Mouse (Mus musculus): ENCODE results near the gene Dennd1c. TPM values are rescaled to one million over a fixed set of nuclear protein-coding genes. Genes with fewer than 3 reads are reported as not detected.

The Dennd1c gene
- total and polyA plus RNA-seq, 3 experiments: 6.8 to 33.9 (median 9.7) TPM

DNA sequence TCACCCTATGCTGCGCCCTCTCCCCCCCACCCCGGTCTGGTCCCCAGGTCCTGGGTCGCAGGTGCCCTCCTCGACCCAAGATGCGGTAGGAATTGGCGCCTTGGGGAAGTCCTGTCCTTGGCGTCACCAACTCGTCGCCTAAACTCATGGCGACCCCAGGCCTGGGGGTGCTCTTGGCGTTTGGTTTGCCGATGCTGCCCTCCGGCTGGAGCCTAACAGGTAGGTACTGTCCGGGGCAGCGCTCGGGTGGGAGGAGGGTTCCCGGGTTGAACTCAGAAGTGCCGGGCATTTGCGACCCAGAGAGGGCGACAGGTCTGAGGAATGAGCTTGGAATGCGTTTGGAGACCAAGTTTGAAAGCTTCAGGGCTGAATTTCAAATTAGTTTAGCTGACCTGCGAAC lies 15.8 kb downstream of the Dennd1c start:
- dilution Hi-C loops (cut with MboI; ENCODE audit: extremely low pct_ligation_motif_present, extremely low pct_unique_long_range_greater_than_20kb, low sequenced_read_pairs): no loop called here
- no peak overlapping the region for H3K9ac ChIP-seq (ENCODE audit: insufficient read depth, low read depth)
- peaks cover 9 to 22% of the 10 kb centered on the region in 2 experiments for H3K4me1 ChIP-seq (ENCODE audit: control insufficient read depth in 1 of 2, insufficient read depth in 2 of 2)
- TF ChIP-seq JUN (IDR thresholded peaks at IDR 0.05; ENCODE audit: insufficient read depth, low read depth, low read length) (no peak), USF2 (conservative IDR thresholded peaks at IDR 0.05; ENCODE audit: low read depth, low read length) (no peak), ELF1 (IDR thresholded peaks at IDR 0.05; ENCODE audit: low read depth, low read length) (no peak), MAZ (IDR thresholded peaks at IDR 0.05; ENCODE audit: low read depth, low read length) (no peak), SMC3 (IDR thresholded peaks at IDR 0.05; ENCODE audit: low read depth, low read length) (no peak), KAT2A (IDR thresholded peaks at IDR 0.05; ENCODE audit: insufficient replicate concordance, low read length) (no peak), MAX (IDR thresholded peaks at IDR 0.05; ENCODE audit: low read length) (no peak), POLR2AphosphoS2 (IDR thresholded peaks at IDR 0.05; ENCODE audit: low read depth, low read length) (no peak)
- in situ Hi-C loops (cut with MboI; ENCODE audit: low pct_ligation_motif_present, low pct_unique_long_range_greater_than_20kb, low sequenced_read_pairs): no loop called here
- H3K27me3 ChIP-seq (replicated peaks): no peaks in the 10 kb centered on the region
- H3K27ac ChIP-seq (ENCODE audit: insufficient read depth, low read depth): no peak overlapping the region
- no peak overlapping the region for H3K4me2 ChIP-seq (ENCODE audit: insufficient read depth, low read depth, poor library complexity, severe bottlenecking)
- no peaks in the 10 kb centered on the region for H3K79me2 ChIP-seq (replicated peaks; ENCODE audit: control insufficient read depth, extremely low read depth, insufficient read depth, poor library complexity, severe bottlenecking)
- no peaks in the 10 kb centered on the region for H3K9me3 ChIP-seq (replicated peaks; ENCODE audit: low read length)
- peaks cover 8 to 34% of the 10 kb centered on the region in 2 experiments for H3K36me3 ChIP-seq (replicated peaks in 1 of 2; ENCODE audit: control insufficient read depth in 1 of 2, insufficient read depth in 1 of 2, low read length in 1 of 2)
- DNase-seq (ENCODE audit: extremely low read depth): no peak
- no peak overlapping the region for H3K4me3 ChIP-seq (replicated peaks in 1 of 3; ENCODE audit: low read depth in 2 of 3, low read length in 2 of 3, poor library complexity in 1 of 3)

- H3K4me3 ChIP-seq (replicated peaks in 1 of 3; ENCODE audit: low read depth in 2 of 3, low read length in 2 of 3, poor library complexity in 1 of 3): no peak overlapping the region
Observed at GRCm38 (mm10) chr17:57062011-57062521, 16.2 kb downstream of the Dennd1c start.

GRCm38 (mm10) chr17:57061069-57061468 lies 17.2 kb downstream of the Dennd1c start:
- H3K4me3 ChIP-seq (replicated peaks in 1 of 3; ENCODE audit: low read depth in 2 of 3, low read length in 2 of 3, poor library complexity in 1 of 3): no peak overlapping the region
- H3K4me1 ChIP-seq (ENCODE audit: control insufficient read depth in 1 of 2, insufficient read depth in 2 of 2): peaks cover 9 to 26% of the 10 kb centered on the region in 2 experiments
- in situ Hi-C loops (cut with MboI; ENCODE audit: low pct_ligation_motif_present, low pct_unique_long_range_greater_than_20kb, low sequenced_read_pairs) (no loop called here), dilution Hi-C loops (cut with MboI; ENCODE audit: extremely low pct_ligation_motif_present, extremely low pct_unique_long_range_greater_than_20kb, low sequenced_read_pairs) (no loop called here)
- H3K79me2 ChIP-seq (replicated peaks; ENCODE audit: control insufficient read depth, extremely low read depth, insufficient read depth, poor library complexity, severe bottlenecking): no peaks in the 10 kb centered on the region
- no peak for DNase-seq (ENCODE audit: extremely low read depth)
- H3K4me2 ChIP-seq (ENCODE audit: insufficient read depth, low read depth, poor library complexity, severe bottlenecking): peak overlapping the region; percentile 52
- H3K9ac ChIP-seq (ENCODE audit: insufficient read depth, low read depth): peak overlapping the region; percentile 20; the same call in 1 of the 2 replicates
- TF ChIP-seq MXI1 (IDR thresholded peaks at IDR 0.05; ENCODE audit: low read depth, low read length): peak; percentile 10; the same call in 1 of the 2 replicates
- peak; percentile 76 for TF ChIP-seq BHLHE40 (IDR thresholded peaks at IDR 0.05; ENCODE audit: low read depth, low read length)
- TF ChIP-seq ETS1 (conservative IDR thresholded peaks at IDR 0.05; ENCODE audit: low read depth, low read length): no peak
- no peak for TF ChIP-seq ZMIZ1 (IDR thresholded peaks at IDR 0.05; ENCODE audit: low read depth, low read length)
- peaks cover 5 to 28% of the 10 kb centered on the region in 2 experiments for H3K36me3 ChIP-seq (replicated peaks in 1 of 2; ENCODE audit: control insufficient read depth in 1 of 2, insufficient read depth in 1 of 2, low read length in 1 of 2)
- H3K27ac ChIP-seq (ENCODE audit: insufficient read depth, low read depth): no peak overlapping the region
- no peaks in the 10 kb centered on the region for H3K9me3 ChIP-seq (replicated peaks; ENCODE audit: low read length)
- H3K27me3 ChIP-seq (replicated peaks): no peaks in the 10 kb centered on the region

More at GRCm38 (mm10) chr17:57062011-57062521, 16.2 kb downstream of the Dennd1c start:
- in situ Hi-C loops (cut with MboI; ENCODE audit: low pct_ligation_motif_present, low pct_unique_long_range_greater_than_20kb, low sequenced_read_pairs) (no loop called here), dilution Hi-C loops (cut with MboI; ENCODE audit: extremely low pct_ligation_motif_present, extremely low pct_unique_long_range_greater_than_20kb, low sequenced_read_pairs) (no loop called here)
- Histone ChIP-seq H3K36me3 (replicated peaks in 1 of 2; ENCODE audit: control insufficient read depth in 1 of 2, insufficient read depth in 1 of 2, low read length in 1 of 2) (peaks cover 12 to 33% of the 10 kb centered on the region in 2 experiments), H3K27me3 (replicated peaks) (no peaks in the 10 kb centered on the region), H3K27ac (ENCODE audit: insufficient read depth, low read depth) (no peak overlapping the region), H3K79me2 (replicated peaks; ENCODE audit: control insufficient read depth, extremely low read depth, insufficient read depth, poor library complexity, severe bottlenecking) (no peaks in the 10 kb centered on the region), H3K4me2 (ENCODE audit: insufficient read depth, low read depth, poor library complexity, severe bottlenecking) (no peak overlapping the region), H3K9ac (ENCODE audit: insufficient read depth, low read depth) (no peak overlapping the region), H3K4me1 (ENCODE audit: control insufficient read depth in 1 of 2, insufficient read depth in 2 of 2) (peaks cover 9 to 26% of the 10 kb centered on the region in 2 experiments), H3K9me3 (replicated peaks; ENCODE audit: low read length) (no peaks in the 10 kb centered on the region)
- no peak for DNase-seq (ENCODE audit: extremely low read depth)
- TF ChIP-seq NELFE (IDR thresholded peaks at IDR 0.05; ENCODE audit: low read depth, low read length) (no peak), BHLHE40 (IDR thresholded peaks at IDR 0.05; ENCODE audit: low read depth, low read length) (no peak), JUND (conservative IDR thresholded peaks at IDR 0.05; ENCODE audit: low read depth, low read length) (no peak), POLR2A (IDR thresholded peaks at IDR 0.05; ENCODE audit: low read depth, low read length) (no peak), NRF1 (IDR thresholded peaks at IDR 0.05; ENCODE audit: low read depth, low read length) (no peak), RAD21 (IDR thresholded peaks at IDR 0.05; ENCODE audit: low read depth, low read length) (no peak), CHD2 (IDR thresholded peaks at IDR 0.05; ENCODE audit: low read length) (no peak)
